Mouse (Mus musculus): Measurements from ENCODE around the gene Fcer1g.

- TF ChIP-seq CTCF (IDR thresholded peaks at IDR 0.05; ENCODE audit: insufficient read depth, low read length) (no peak), POLR2A (IDR thresholded peaks at IDR 0.05; ENCODE audit: borderline replicate concordance, extremely low read depth, low read depth, low read length) (no peak)
Measured at GRCm38 (mm10) chr1:171248386-171249226, 14.4 kb upstream of the Fcer1g start.
